Mouse (Mus musculus): ENCODE measurements around the gene Rad9a.

DNA sequence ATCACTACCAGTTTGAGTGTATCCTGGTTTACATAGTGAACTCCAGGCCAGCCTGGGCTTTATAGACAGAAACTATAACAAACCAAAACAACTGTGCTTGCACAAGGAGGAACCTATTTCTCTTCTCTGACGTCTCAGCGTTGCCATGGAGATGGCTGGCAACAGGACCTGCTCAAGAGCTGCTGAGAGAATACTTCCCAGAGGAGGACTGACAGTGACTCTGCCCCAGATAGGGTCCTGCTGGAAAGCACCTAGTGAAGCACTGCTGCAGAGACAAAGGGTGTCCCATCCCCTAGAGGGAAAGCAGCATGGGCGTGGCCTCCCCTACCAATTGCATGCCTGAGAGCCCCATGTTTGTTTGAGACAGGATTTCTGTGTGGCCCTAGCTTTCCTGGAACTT lies 19.6 kb downstream of the Rad9a start:
- no peak for TF ChIP-seq CTCF (IDR thresholded peaks at IDR 0.05; ENCODE audit: low read depth)
- no peak for TF ChIP-seq EP300 (optimal IDR thresholded peaks at IDR 0.05)

All from stomach, postnatal 0 days (tissue).